Mouse (Mus musculus): ENCODE measurements at regions not wholly inside any gene's neighbourhood (a gene's known extent, or its start where the extent isn't known, plus 50 kb on each side); places are given as distances from the start of the nearest gene placed in this dataset.

GRCm38 (mm10) chr4:64269117-64269516, 222.3 kb upstream of the Tnc start:
- WGBS: 89% methylated on average over 2 of the region's 2 CpGs
- no peaks in the 10 kb centered on the region for H3K27me3 ChIP-seq (ENCODE audit: control insufficient read depth, insufficient read depth, low read depth, low read length)
- no peaks in the 10 kb centered on the region for H3K9me3 ChIP-seq (replicated peaks; ENCODE audit: control insufficient read depth, low read length, poor library complexity, severe bottlenecking)
- no peaks in the 10 kb centered on the region for H3K36me3 ChIP-seq (ENCODE audit: control insufficient read depth, insufficient read depth, low read length)
- no peak overlapping the region for H3K4me2 ChIP-seq (ENCODE audit: low read length)
- no peak for ATAC-seq
- H3K27ac ChIP-seq (ENCODE audit: low read length): no peak overlapping the region
- H3K4me3 ChIP-seq (ENCODE audit: low read depth, low read length): no peak overlapping the region
- no peaks in the 10 kb centered on the region for H3K4me1 ChIP-seq (ENCODE audit: control insufficient read depth, insufficient read depth, low read length)
- no peak overlapping the region for H3K9ac ChIP-seq (ENCODE audit: low read depth, low read length)

GRCm38 (mm10) chr4:64260473-64260872, 213.7 kb upstream of the Tnc start:
- ATAC-seq: no peak
- no peaks in the 10 kb centered on the region for H3K4me1 ChIP-seq (ENCODE audit: control insufficient read depth, insufficient read depth, low read length)
- H3K9ac ChIP-seq (ENCODE audit: low read depth, low read length): no peak overlapping the region
- H3K27me3 ChIP-seq (ENCODE audit: control insufficient read depth, insufficient read depth, low read depth, low read length): no peaks in the 10 kb centered on the region
- H3K27ac ChIP-seq (ENCODE audit: low read length): no peak overlapping the region
- H3K4me2 ChIP-seq (ENCODE audit: low read length): no peak overlapping the region
- H3K36me3 ChIP-seq (ENCODE audit: control insufficient read depth, insufficient read depth, low read length): no peaks in the 10 kb centered on the region
- no peak overlapping the region for H3K4me3 ChIP-seq (ENCODE audit: low read depth, low read length)
- H3K9me3 ChIP-seq (replicated peaks; ENCODE audit: control insufficient read depth, low read length, poor library complexity, severe bottlenecking): no peaks in the 10 kb centered on the region

- no peaks in the 10 kb centered on the region for H3K27me3 ChIP-seq (ENCODE audit: control insufficient read depth, insufficient read depth, low read depth, low read length)
- no peaks in the 10 kb centered on the region for H3K9me3 ChIP-seq (replicated peaks; ENCODE audit: control insufficient read depth, low read length, poor library complexity, severe bottlenecking)
- ATAC-seq: no peak
- no peak overlapping the region for H3K27ac ChIP-seq (ENCODE audit: low read length)
- H3K4me1 ChIP-seq (ENCODE audit: control insufficient read depth, insufficient read depth, low read length): no peaks in the 10 kb centered on the region
- no peaks in the 10 kb centered on the region for H3K36me3 ChIP-seq (ENCODE audit: control insufficient read depth, insufficient read depth, low read length)
- H3K4me3 ChIP-seq (ENCODE audit: low read depth, low read length): no peak overlapping the region
- H3K4me2 ChIP-seq (ENCODE audit: low read length): no peak overlapping the region
- H3K9ac ChIP-seq (ENCODE audit: low read depth, low read length): no peak overlapping the region
Observed at GRCm38 (mm10) chr4:64260188-64260444, 213.3 kb upstream of the Tnc start.

- Histone ChIP-seq H3K27me3 (ENCODE audit: control insufficient read depth, insufficient read depth, low read depth, low read length) (no peaks in the 10 kb centered on the region), H3K36me3 (ENCODE audit: control insufficient read depth, insufficient read depth, low read length) (no peaks in the 10 kb centered on the region), H3K4me2 (ENCODE audit: low read length) (no peak overlapping the region), H3K27ac (ENCODE audit: low read length) (no peak overlapping the region), H3K4me1 (ENCODE audit: control insufficient read depth, insufficient read depth, low read length) (no peaks in the 10 kb centered on the region), H3K9me3 (replicated peaks; ENCODE audit: control insufficient read depth, low read length, poor library complexity, severe bottlenecking) (no peaks in the 10 kb centered on the region), H3K9ac (ENCODE audit: low read depth, low read length) (no peak overlapping the region), H3K4me3 (ENCODE audit: low read depth, low read length) (no peak overlapping the region)
- WGBS: 63% methylated on average over 6 of the region's 6 CpGs
- ATAC-seq: 0 out of 2 replicates have a peak, but pooled peaks have one; percentile 28
Observed at GRCm38 (mm10) chr4:64259348-64260187, 212.8 kb upstream of the Tnc start.

GRCm38 (mm10) chr4:64255253-64255652, 208.4 kb upstream of the Tnc start:
- no peak for ATAC-seq
- 63% methylated on average over 8 of the region's 8 CpGs for WGBS
- H3K9me3 ChIP-seq (replicated peaks; ENCODE audit: control insufficient read depth, low read length, poor library complexity, severe bottlenecking): no peaks in the 10 kb centered on the region
- H3K27me3 ChIP-seq (ENCODE audit: control insufficient read depth, insufficient read depth, low read depth, low read length): no peaks in the 10 kb centered on the region
- no peak overlapping the region for H3K27ac ChIP-seq (ENCODE audit: low read length)
- H3K36me3 ChIP-seq (ENCODE audit: control insufficient read depth, insufficient read depth, low read length): no peaks in the 10 kb centered on the region
- no peak overlapping the region for H3K9ac ChIP-seq (ENCODE audit: low read depth, low read length)
- H3K4me2 ChIP-seq (ENCODE audit: low read length): no peak overlapping the region
- no peak overlapping the region for H3K4me3 ChIP-seq (ENCODE audit: low read depth, low read length)
- no peaks in the 10 kb centered on the region for H3K4me1 ChIP-seq (ENCODE audit: control insufficient read depth, insufficient read depth, low read length)

GRCm38 (mm10) chr4:64250691-64251090, 203.9 kb upstream of the Tnc start:
- H3K9ac ChIP-seq (ENCODE audit: low read depth, low read length): no peak overlapping the region
- no peaks in the 10 kb centered on the region for H3K4me1 ChIP-seq (ENCODE audit: control insufficient read depth, insufficient read depth, low read length)
- no peak overlapping the region for H3K4me2 ChIP-seq (ENCODE audit: low read length)
- no peaks in the 10 kb centered on the region for H3K27me3 ChIP-seq (ENCODE audit: control insufficient read depth, insufficient read depth, low read depth, low read length)
- H3K27ac ChIP-seq (ENCODE audit: low read length): no peak overlapping the region
- WGBS: 84% methylated on average over 5 of the region's 5 CpGs
- H3K4me3 ChIP-seq (ENCODE audit: low read depth, low read length): no peak overlapping the region
- no peak for ATAC-seq
- no peaks in the 10 kb centered on the region for H3K9me3 ChIP-seq (replicated peaks; ENCODE audit: control insufficient read depth, low read length, poor library complexity, severe bottlenecking)
- no peaks in the 10 kb centered on the region for H3K36me3 ChIP-seq (ENCODE audit: control insufficient read depth, insufficient read depth, low read length)

GRCm38 (mm10) chr4:64238196-64238740, 191.5 kb upstream of the Tnc start:
- Histone ChIP-seq H3K27me3 (ENCODE audit: control insufficient read depth, insufficient read depth, low read depth, low read length) (no peaks in the 10 kb centered on the region), H3K9ac (ENCODE audit: low read depth, low read length) (no peak overlapping the region), H3K36me3 (ENCODE audit: control insufficient read depth, insufficient read depth, low read length) (no peaks in the 10 kb centered on the region), H3K4me1 (ENCODE audit: control insufficient read depth, insufficient read depth, low read length) (no peaks in the 10 kb centered on the region), H3K9me3 (replicated peaks; ENCODE audit: control insufficient read depth, low read length, poor library complexity, severe bottlenecking) (no peaks in the 10 kb centered on the region), H3K4me2 (ENCODE audit: low read length) (no peak overlapping the region), H3K4me3 (ENCODE audit: low read depth, low read length) (no peak overlapping the region), H3K27ac (ENCODE audit: low read length) (no peak overlapping the region)
- ATAC-seq: no peak
- 87% methylated on average over 5 of the region's 5 CpGs for WGBS

- 91% methylated on average over 4 of the region's 4 CpGs for WGBS
- no peaks in the 10 kb centered on the region for H3K4me1 ChIP-seq (ENCODE audit: control insufficient read depth, insufficient read depth, low read length)
- H3K27me3 ChIP-seq (ENCODE audit: control insufficient read depth, insufficient read depth, low read depth, low read length): no peaks in the 10 kb centered on the region
- H3K4me2 ChIP-seq (ENCODE audit: low read length): no peak overlapping the region
- H3K27ac ChIP-seq (ENCODE audit: low read length): no peak overlapping the region
- no peak overlapping the region for H3K9ac ChIP-seq (ENCODE audit: low read depth, low read length)
- no peaks in the 10 kb centered on the region for H3K36me3 ChIP-seq (ENCODE audit: control insufficient read depth, insufficient read depth, low read length)
- no peak overlapping the region for H3K4me3 ChIP-seq (ENCODE audit: low read depth, low read length)
- ATAC-seq: no peak
- H3K9me3 ChIP-seq (replicated peaks; ENCODE audit: control insufficient read depth, low read length, poor library complexity, severe bottlenecking): no peaks in the 10 kb centered on the region
Observed at GRCm38 (mm10) chr4:64235534-64235933, 188.7 kb upstream of the Tnc start.

- Histone ChIP-seq H3K4me2 (ENCODE audit: low read length) (no peak overlapping the region), H3K27ac (ENCODE audit: low read length) (no peak overlapping the region), H3K9me3 (replicated peaks; ENCODE audit: control insufficient read depth, low read length, poor library complexity, severe bottlenecking) (no peaks in the 10 kb centered on the region), H3K4me1 (ENCODE audit: control insufficient read depth, insufficient read depth, low read length) (no peaks in the 10 kb centered on the region), H3K4me3 (ENCODE audit: low read depth, low read length) (no peak overlapping the region), H3K36me3 (ENCODE audit: control insufficient read depth, insufficient read depth, low read length) (no peaks in the 10 kb centered on the region), H3K27me3 (ENCODE audit: control insufficient read depth, insufficient read depth, low read depth, low read length) (no peaks in the 10 kb centered on the region), H3K9ac (ENCODE audit: low read depth, low read length) (no peak overlapping the region)
- ATAC-seq: no peak
- WGBS: 33% methylated on average over 4 of the region's 4 CpGs
Observed at GRCm38 (mm10) chr4:64232159-64232558, 185.3 kb upstream of the Tnc start.
